Mouse (Mus musculus) erythroblast, embryonic 14.5 days (primary cell): ENCODE data around the gene Gdpd5.

ENCODE experiments used
- GATA1 ChIP-seq: IDR thresholded peaks from 2 replicates; pipeline ENCODE4 v1.6.1; 2012; ENCODE audit warnings: low read length, inconsistent platforms, mixed read lengths
- TAL1 ChIP-seq: IDR thresholded peaks from 3 replicates; pipeline ENCODE4 v1.6.1; 2012; ENCODE audit warnings: low read length, inconsistent platforms, mixed read lengths

GRCm38 (mm10) chr7:99357201-99357600, 24.0 kb upstream of the Gdpd5 start:
- TF ChIP-seq GATA1 (no peak), TAL1 (no peak)
